ENCODE assay signal across 9 mouse cellular contexts in the genomic region with DNA sequence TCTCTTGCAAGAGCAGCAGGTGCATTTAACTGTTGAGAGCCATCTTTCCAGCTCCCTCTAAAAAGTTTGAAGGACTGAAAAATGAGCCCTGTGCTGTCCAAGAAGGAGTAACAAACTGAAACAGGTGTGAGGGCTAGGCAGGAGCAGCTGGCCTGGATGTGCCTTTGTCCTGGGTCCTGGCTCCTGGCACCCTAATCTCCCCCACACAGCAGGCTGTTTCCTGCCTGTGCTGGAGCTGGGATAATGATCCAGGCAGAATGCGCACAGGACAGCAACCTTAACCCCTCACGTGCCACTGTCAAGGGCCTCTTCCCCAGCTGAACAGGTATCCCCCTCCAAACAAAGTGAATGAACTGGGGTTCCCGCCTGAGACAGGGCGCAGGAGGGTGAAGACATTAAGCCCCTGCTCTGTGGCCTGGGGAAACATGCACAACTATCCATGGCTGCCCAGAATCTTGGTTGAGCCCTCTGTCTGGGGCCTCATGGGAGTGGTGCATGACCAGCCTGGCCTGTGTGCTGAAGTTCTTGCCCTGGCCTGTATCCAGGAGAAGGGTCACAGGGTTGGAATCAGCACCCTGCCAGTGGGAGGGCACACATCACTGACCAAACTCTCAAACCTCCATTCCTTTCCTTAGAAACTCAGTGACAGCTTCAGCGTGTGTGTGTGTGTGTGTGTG. TPM values are rescaled to one million over a fixed set of nuclear protein-coding genes. Genes with fewer than 3 reads are reported as not detected.
DNase-seq lines count a peak whose midpoint lies in the region; ATAC-seq and TF ChIP-seq lines count a peak whose summit lies in the region.
"Had no signal": no experiment of that assay in that cellular context is flagged by ENCODE, and none has a peak within 500 bp of the region (broad histone marks: within the 10 kb centered on the region; RNA-seq: fewer than 3 reads in every experiment).

No protein-coding gene starts in this region.

- H3K4me1 ChIP-seq in lung, adult 2 months (ENCODE audit: control insufficient read depth, insufficient read depth, low read length) = peaks cover 15% of the 10 kb centered on the region
- peaks cover 60% of the 10 kb centered on the region for H3K4me1 ChIP-seq in embryonic facial prominence, embryonic 15.5 days
- peaks cover 7% of the 10 kb centered on the region for H3K4me1 ChIP-seq in liver, embryonic 15.5 days (replicated peaks)

- H3K9me3 ChIP-seq in embryonic facial prominence, embryonic 15.5 days (replicated peaks) = no peaks in the 10 kb centered on the region
- H3K9me3 ChIP-seq in liver, embryonic 15.5 days (replicated peaks) = no peaks in the 10 kb centered on the region
- H3K9me3 ChIP-seq: midbrain, embryonic 15.5 days had no signal

- peak; percentile 56 for DNase-seq in lung, postnatal 10 days
- no peak for DNase-seq in lung, adult 2 months
- peak; percentile 78 for DNase-seq in kidney, adult 18-20 months
- DNase-seq in thymus, postnatal 0 days (ENCODE audit: low spot score) = no peak
- no peak for DNase-seq in cerebellum, adult 11 months
- DNase-seq: cerebellum, adult 9-10 months had no signal

- no peak for TF ChIP-seq POLR2A in lung, adult 2 months (IDR thresholded peaks at IDR 0.05; ENCODE audit: borderline replicate concordance, extremely low read depth, low read depth, low read length)

- no peak for ATAC-seq in embryonic facial prominence, embryonic 15.5 days (ENCODE audit: insufficient number of reproducible peaks, low FRiP score, low TSS enrichment, low read depth)
- ATAC-seq in liver, embryonic 15.5 days (ENCODE audit: insufficient read depth) = peak; percentile 56
- ATAC-seq: midbrain, embryonic 15.5 days had no signal

- no peak overlapping the region for H3K4me2 ChIP-seq in embryonic facial prominence, embryonic 15.5 days (replicated peaks)
- no peak overlapping the region for H3K4me2 ChIP-seq in liver, embryonic 15.5 days
- H3K4me2 ChIP-seq: midbrain, embryonic 15.5 days had no signal

- no peaks in the 10 kb centered on the region for H3K36me3 ChIP-seq in embryonic facial prominence, embryonic 15.5 days
- no peaks in the 10 kb centered on the region for H3K36me3 ChIP-seq in liver, embryonic 15.5 days (replicated peaks)
- H3K36me3 ChIP-seq: midbrain, embryonic 15.5 days had no signal

- 53% methylated on average over 5 of the region's 5 CpGs for WGBS in lung, adult 2 months
- 49% methylated on average over 5 of the region's 5 CpGs for WGBS in embryonic facial prominence, embryonic 15.5 days
- WGBS in liver, embryonic 15.5 days (ENCODE audit: insufficient replicate concordance) = 65% methylated on average over 5 of the region's 5 CpGs

- no peak overlapping the region for H3K9ac ChIP-seq in embryonic facial prominence, embryonic 15.5 days
- H3K9ac ChIP-seq in liver, embryonic 15.5 days = no peak overlapping the region
- H3K9ac ChIP-seq: midbrain, embryonic 15.5 days had no signal

- TF ChIP-seq CTCF in lung, adult 2 months (IDR thresholded peaks at IDR 0.05; ENCODE audit: insufficient read depth, low read length) = no peak

- H3K4me3 ChIP-seq in lung, adult 2 months (replicated peaks; ENCODE audit: extremely low read depth, low read depth, low read length) = no peak overlapping the region
- no peak overlapping the region for H3K4me3 ChIP-seq in embryonic facial prominence, embryonic 15.5 days (replicated peaks)
- no peak overlapping the region for H3K4me3 ChIP-seq in liver, embryonic 15.5 days (replicated peaks)
- H3K4me3 ChIP-seq: midbrain, embryonic 15.5 days had no signal

- peak overlapping the region; percentile 60 for H3K27ac ChIP-seq in embryonic facial prominence, embryonic 15.5 days (replicated peaks)
- no peak overlapping the region for H3K27ac ChIP-seq in liver, embryonic 15.5 days (replicated peaks)
- H3K27ac ChIP-seq: midbrain, embryonic 15.5 days had no signal

- no peaks in the 10 kb centered on the region for H3K27me3 ChIP-seq in embryonic facial prominence, embryonic 15.5 days
- H3K27me3 ChIP-seq in liver, embryonic 15.5 days = no peaks in the 10 kb centered on the region
- H3K27me3 ChIP-seq: midbrain, embryonic 15.5 days had no signal

RNA-seq across cellular contexts. Expression of a gene that starts 49.7 kb away (rescaled TPM):
- polyA plus RNA-seq in lung, adult 2 months (2012; rRNA removed) = 14.2 and 15.5 TPM in 2 replicates
- polyA plus RNA-seq in embryonic facial prominence, embryonic 15.5 days (2015; fragmentation: Nextera tagmentation; extraction: Ambion mirVana) = 7.7 and 8.7 TPM in 2 replicates
- polyA plus RNA-seq in liver, embryonic 15.5 days (2015; fragmentation: Nextera tagmentation; extraction: Ambion mirVana) = 0.88 and 1.1 TPM in 2 replicates
- polyA plus RNA-seq in thymus, postnatal 0 days (2015; fragmentation: Nextera tagmentation; extraction: Ambion mirVana) = 2.7 and 2.9 TPM in 2 replicates

RNA-seq across cellular contexts. Expression of a gene that starts 49.9 kb away (rescaled TPM):
- polyA plus RNA-seq in lung, adult 2 months (2012; rRNA removed) = 76.1 and 85.9 TPM in 2 replicates
- polyA plus RNA-seq in embryonic facial prominence, embryonic 15.5 days (2015; fragmentation: Nextera tagmentation; extraction: Ambion mirVana) = 157 and 164 TPM in 2 replicates
- polyA plus RNA-seq in liver, embryonic 15.5 days (2015; fragmentation: Nextera tagmentation; extraction: Ambion mirVana) = 78.0 and 81.0 TPM in 2 replicates
- polyA plus RNA-seq in thymus, postnatal 0 days (2015; fragmentation: Nextera tagmentation; extraction: Ambion mirVana) = 184 and 189 TPM in 2 replicates

Comparison
In these comparisons a context has a peak if more than half of its experiments do, and no peak if none do; other contexts are left out.
1. DNase-seq: peak in lung, postnatal 10 days (single experiment) and kidney, adult 18-20 months (single experiment); none in lung, adult 2 months (single experiment), thymus, postnatal 0 days (single experiment) and cerebellum, adult 11 months (single experiment).